Mouse (Mus musculus) CH12.LX (cell line): ENCODE measurements around the gene Slc30a2. TPM values are rescaled to one million over a fixed set of nuclear protein-coding genes. Genes with fewer than 3 reads are reported as not detected.

Experiments
- DNase-seq: peaks from one replicate; pipeline ENCODE4 v3.0.0-alpha.2; 2013; ENCODE audit errors: extremely low read depth
- H3K27ac ChIP-seq: 2 replicates; pipeline ENCODE4 v1.5.1; 2012; ENCODE audit warnings: low read depth, mild to moderate bottlenecking, control low read depth, moderate library complexity; ENCODE audit not compliant: insufficient read depth
- H3K27me3 ChIP-seq: replicated peaks from 2 replicates; pipeline ENCODE3; 2012; ENCODE audit warnings: inconsistent platforms
- H3K36me3 ChIP-seq, 2 experiments: replicated peaks in 1 of 2; 2 replicates each; pipeline versions ENCODE3 to v1.6.1; 2012; ENCODE audit warnings: inconsistent platforms in 1 of 2, low read length in 1 of 2, mild to moderate bottlenecking in 1 of 2, mixed read lengths in 1 of 2, moderate library complexity in 1 of 2; ENCODE audit not compliant: control insufficient read depth in 1 of 2, insufficient read depth in 1 of 2
- H3K4me1 ChIP-seq, 2 experiments: 2 replicates each; pipeline ENCODE4 v1.6.1; 2012; ENCODE audit warnings: inconsistent platforms in 1 of 2, moderate library complexity in 1 of 2; ENCODE audit not compliant: insufficient read depth in 2 of 2, control insufficient read depth in 1 of 2
- H3K4me2 ChIP-seq: 2 replicates; pipeline ENCODE4 v1.6.1; 2012; ENCODE audit warnings: low read depth, mild to moderate bottlenecking, control low read depth; ENCODE audit not compliant: poor library complexity, insufficient read depth, severe bottlenecking
- H3K4me3 ChIP-seq, 3 experiments: fragments of 150-350 bp in 1 of 3; sonication (generic) in 1 of 3; replicated peaks in 1 of 3; 2 replicates each; pipeline versions ENCODE3 to v1.5.1; 2011 to 2012; ENCODE audit warnings: low read depth in 2 of 3, low read length in 2 of 3, mild to moderate bottlenecking in 2 of 3, moderate library complexity in 2 of 3, control low read depth in 1 of 3, improper control_type of control experiment in 1 of 3, inconsistent platforms in 1 of 3, mixed read lengths in 1 of 3; ENCODE audit not compliant: poor library complexity in 1 of 3
- H3K79me2 ChIP-seq: replicated peaks from 2 replicates; pipeline ENCODE4 v1.6.1; 2012; ENCODE audit warnings: mild to moderate bottlenecking, moderate library complexity; ENCODE audit not compliant: control insufficient read depth, poor library complexity, insufficient read depth, severe bottlenecking; ENCODE audit errors: extremely low read depth
- H3K9ac ChIP-seq: 2 replicates; pipeline ENCODE4 v1.6.1; 2012; ENCODE audit warnings: low read depth, mild to moderate bottlenecking, control low read depth, moderate library complexity; ENCODE audit not compliant: insufficient read depth
- H3K9me3 ChIP-seq: replicated peaks from 2 replicates; pipeline ENCODE3; 2012; ENCODE audit warnings: low read length, inconsistent platforms, mixed read lengths
- CHD2 ChIP-seq: IDR thresholded peaks from 2 replicates; pipeline ENCODE4 v1.6.1; 2011; ENCODE audit warnings: low read length, improper control_type of control experiment
- ELF1 ChIP-seq: IDR thresholded peaks from 2 replicates; pipeline ENCODE4 v1.6.1; 2014; ENCODE audit warnings: low read depth, mild to moderate bottlenecking, inconsistent platforms, low read length, improper control_type of control experiment
- EP300 ChIP-seq: IDR thresholded peaks from 2 replicates; pipeline ENCODE4 v1.6.1; 2011; ENCODE audit warnings: low read length, improper control_type of control experiment
- HCFC1 ChIP-seq: IDR thresholded peaks from 2 replicates; pipeline ENCODE4 v1.6.1; 2012; ENCODE audit warnings: low read depth, mild to moderate bottlenecking, inconsistent platforms, low read length, improper control_type of control experiment
- IRF4 ChIP-seq: IDR thresholded peaks from 2 replicates; pipeline ENCODE4 v1.6.1; 2014; ENCODE audit warnings: low read depth, mild to moderate bottlenecking, inconsistent platforms, low read length, improper control_type of control experiment
- JUN ChIP-seq: IDR thresholded peaks from 2 replicates; pipeline ENCODE4 v1.6.1; 2011; ENCODE audit warnings: low read depth, mild to moderate bottlenecking, low read length, improper control_type of control experiment, moderate library complexity; ENCODE audit not compliant: insufficient read depth
- KAT2A ChIP-seq: IDR thresholded peaks from 2 replicates; pipeline ENCODE4 v1.6.1; 2012; ENCODE audit warnings: low read length, improper control_type of control experiment, inconsistent platforms; ENCODE audit not compliant: insufficient replicate concordance
- MAFK ChIP-seq: IDR thresholded peaks from 2 replicates; pipeline ENCODE4 v1.6.1; 2011; ENCODE audit warnings: low read length, improper control_type of control experiment; ENCODE audit not compliant: insufficient replicate concordance
- MEF2A ChIP-seq: IDR thresholded peaks from 2 replicates; pipeline ENCODE4 v1.6.1; 2014; ENCODE audit warnings: low read depth, mild to moderate bottlenecking, inconsistent platforms, low read length, improper control_type of control experiment, borderline replicate concordance
- MXI1 ChIP-seq: IDR thresholded peaks from 2 replicates; pipeline ENCODE4 v1.6.1; 2011; ENCODE audit warnings: mild to moderate bottlenecking, low read depth, low read length, improper control_type of control experiment
- NELFE ChIP-seq: IDR thresholded peaks from 2 replicates; pipeline ENCODE4 v1.6.1; 2011; ENCODE audit warnings: low read depth, low read length, improper control_type of control experiment
- NRF1 ChIP-seq: IDR thresholded peaks from 2 replicates; pipeline ENCODE4 v1.6.1; 2014; ENCODE audit warnings: low read depth, mild to moderate bottlenecking, inconsistent platforms, low read length, improper control_type of control experiment, moderate library complexity
- PAX5 ChIP-seq: IDR thresholded peaks from 2 replicates; pipeline ENCODE4 v1.6.1; 2012; ENCODE audit warnings: low read length, inconsistent platforms, mixed read lengths
- POLR2A ChIP-seq: IDR thresholded peaks from 2 replicates; pipeline ENCODE4 v1.6.1; 2011; ENCODE audit warnings: low read depth, mild to moderate bottlenecking, improper control_type of control experiment, low read length
- SIN3A ChIP-seq: IDR thresholded peaks from 2 replicates; pipeline ENCODE4 v1.6.1; 2012; ENCODE audit warnings: low read length, improper control_type of control experiment, inconsistent platforms
- SMC3 ChIP-seq: IDR thresholded peaks from 2 replicates; pipeline ENCODE4 v1.6.1; 2011; ENCODE audit warnings: low read depth, low read length, improper control_type of control experiment
- UBTF ChIP-seq: IDR thresholded peaks from 2 replicates; pipeline ENCODE4 v1.6.1; 2012; ENCODE audit warnings: low read depth, mild to moderate bottlenecking, inconsistent platforms, low read length, improper control_type of control experiment, moderate library complexity
- USF2 ChIP-seq: conservative IDR thresholded peaks from 2 replicates; pipeline ENCODE4 v1.6.1; 2011; ENCODE audit warnings: low read depth, low read length, improper control_type of control experiment
- ZC3H11A ChIP-seq: IDR thresholded peaks from 2 replicates; pipeline ENCODE4 v1.6.1; 2012; ENCODE audit warnings: low read depth, mild to moderate bottlenecking, inconsistent platforms, low read length, improper control_type of control experiment
- ZKSCAN1 ChIP-seq: IDR thresholded peaks from 2 replicates; pipeline ENCODE4 v1.6.1; 2012; ENCODE audit warnings: low read depth, inconsistent platforms, low read length, improper control_type of control experiment, borderline replicate concordance
- ZMIZ1 ChIP-seq: IDR thresholded peaks from 2 replicates; pipeline ENCODE4 v1.6.1; 2012; ENCODE audit warnings: low read depth, mild to moderate bottlenecking, inconsistent platforms, low read length, improper control_type of control experiment
- ZNF384 ChIP-seq: IDR thresholded peaks from 2 replicates; pipeline ENCODE4 v1.6.1; 2012; ENCODE audit warnings: low read depth, low read length, improper control_type of control experiment, inconsistent platforms
- dilution Hi-C: fragments of 300-500 bp; cut with MboI; formaldehyde crosslinking; loops from 2 replicates; pipeline ENCODE4 v1.14.3; 2020; ENCODE audit warnings: low sequenced_read_pairs; ENCODE audit not compliant: extremely low pct_unique_long_range_greater_than_20kb, extremely low pct_ligation_motif_present
- in situ Hi-C: fragments of 300-500 bp; cut with MboI; formaldehyde crosslinking; loops from 3 replicates; pipeline ENCODE4 v1.14.3; 2019; ENCODE audit warnings: low sequenced_read_pairs, low pct_ligation_motif_present, low pct_unique_long_range_greater_than_20kb, mixed read lengths
- polyA plus RNA-seq: library from polyadenylated mRNA; unstranded; fragments of >175 nt; gene quantifications from 2 replicates; pipeline ENCODE4 v1.2.1, GENCODE M21; 2012; ENCODE audit warnings: low read depth; ENCODE audit not compliant: insufficient read length
- total RNA-seq, 2 experiments: library from RNA; depleted of rRNA; stranded (reverse); fragments of 300-350 nt in 1 of 2; fragments of >200 nt in 1 of 2; gene quantifications; 2 replicates each; pipeline ENCODE4 v1.2.3; 2012 to 2014

The Slc30a2 gene
- total and polyA plus RNA-seq, 3 experiments: 5.1 to 22.4 (median 8.9) TPM

GRCm38 (mm10) chr4:134348078-134348477 is 5.1 kb downstream of the Slc30a2 start:
- DNase-seq: no peak
- H3K9ac ChIP-seq: no peak overlapping the region
- peaks cover 9% of the 10 kb centered on the region for H3K9me3 ChIP-seq
- in situ Hi-C loops: no loop called here
- H3K27ac ChIP-seq: no peak overlapping the region
- H3K79me2 ChIP-seq: no peaks in the 10 kb centered on the region
- dilution Hi-C loops: no loop called here
- H3K36me3 ChIP-seq: no peaks in the 10 kb centered on the region
- no peak overlapping the region for H3K4me2 ChIP-seq
- H3K27me3 ChIP-seq: no peaks in the 10 kb centered on the region
- H3K4me1 ChIP-seq: peaks cover 4 to 10% of the 10 kb centered on the region in 2 experiments
- no peak overlapping the region for H3K4me3 ChIP-seq
- no peak for TF ChIP-seq ZKSCAN1

GRCm38 (mm10) chr4:134348545-134348944 is 5.6 kb downstream of the Slc30a2 start:
- Histone ChIP-seq H3K79me2 (no peaks in the 10 kb centered on the region), H3K9me3 (peaks cover 9% of the 10 kb centered on the region), H3K4me3 (no peak overlapping the region), H3K9ac (no peak overlapping the region), H3K36me3 (no peaks in the 10 kb centered on the region), H3K4me1 (peaks cover 7 to 14% of the 10 kb centered on the region in 2 experiments), H3K27me3 (no peaks in the 10 kb centered on the region), H3K27ac (no peak overlapping the region), H3K4me2 (no peak overlapping the region)
- dilution Hi-C loops (no loop called here), in situ Hi-C loops (no loop called here)
- DNase-seq: no peak
- no peak for TF ChIP-seq MXI1
- no peak for TF ChIP-seq NELFE
- no peak for TF ChIP-seq NRF1
- TF ChIP-seq USF2: no peak
- no peak for TF ChIP-seq CHD2

GRCm38 (mm10) chr4:134349829-134350228 is 6.8 kb downstream of the Slc30a2 start:
- Histone ChIP-seq H3K27ac (no peak overlapping the region), H3K79me2 (no peaks in the 10 kb centered on the region), H3K4me1 (peaks cover 14 to 27% of the 10 kb centered on the region in 2 experiments), H3K36me3 (peaks cover 0 to 1% of the 10 kb centered on the region in 2 experiments), H3K27me3 (no peaks in the 10 kb centered on the region), H3K4me2 (no peak overlapping the region), H3K9ac (no peak overlapping the region), H3K9me3 (peaks cover 9% of the 10 kb centered on the region), H3K4me3 (no peak overlapping the region)
- TF ChIP-seq USF2 (no peak), PAX5 (no peak), HCFC1 (no peak), EP300 (no peak), ZNF384 (no peak), NELFE (no peak), IRF4 (no peak), ZC3H11A (no peak), SMC3 (no peak), ELF1 (no peak), ZMIZ1 (no peak), MEF2A (no peak), ZKSCAN1 (no peak), JUN (no peak), MAFK (no peak), KAT2A (no peak), UBTF (no peak), POLR2A (no peak), SIN3A (no peak)
- in situ Hi-C loops: loop anchor here (5.0 kb wide), 1 partner anchor 43 kb away; no protein-coding TSS in a partner anchor
- DNase-seq: no peak
- dilution Hi-C loops: no loop called here
